Mouse (Mus musculus) frontal cortex, postnatal 36 days (tissue): ENCODE data around the gene Ak3.
A peak's percentile ranks its signal among the peaks of the same experiment; 100 is the strongest.

Experiments
- DNase-seq, 2 experiments: peaks; one replicate each; pipeline ENCODE4 v3.0.0; 2022; ENCODE audit warnings: low spot score in 2 of 2

The Ak3 gene

DNA sequence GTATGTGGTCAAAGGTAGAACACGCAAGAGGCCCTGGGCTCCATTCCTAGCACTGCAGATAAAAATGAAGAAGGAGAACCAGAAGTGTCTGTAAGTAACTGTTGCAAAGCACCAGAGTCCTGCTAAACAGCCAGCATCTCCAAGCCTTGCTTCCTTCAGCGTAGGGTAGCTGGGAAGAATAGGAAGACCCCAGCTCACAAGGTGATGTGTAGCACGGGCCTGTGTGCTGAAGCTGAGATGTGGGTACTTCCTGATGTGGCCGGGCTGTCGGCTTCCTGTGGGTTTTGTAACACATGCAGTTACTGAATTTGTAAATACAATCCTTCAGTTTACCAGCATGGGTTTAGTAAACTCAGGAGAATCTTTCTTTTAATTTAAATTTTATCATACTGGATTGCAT, 52.4 kb downstream of the Ak3 start:
- no peak for DNase-seq

DNA sequence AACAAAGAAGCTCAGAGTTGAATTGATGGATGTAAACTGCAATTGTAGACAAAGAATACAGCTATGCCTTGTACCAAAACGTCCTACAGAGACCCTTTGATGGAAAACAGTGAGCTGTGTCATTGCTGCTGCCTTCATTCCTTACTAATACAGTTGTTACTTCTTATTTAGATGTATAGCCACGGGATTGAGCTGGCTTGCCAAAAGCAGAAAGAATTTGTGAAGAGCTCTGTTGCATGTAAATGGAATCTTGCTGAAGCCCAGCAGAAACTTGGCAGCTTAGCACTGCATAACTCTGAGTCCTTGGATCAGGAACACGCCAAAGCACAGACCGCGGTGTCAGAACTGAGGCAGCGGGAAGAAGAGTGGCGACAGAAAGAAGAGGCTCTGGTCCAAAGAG, 52.9 kb downstream of the Ak3 start:
- peak; percentile 39 to 64 for DNase-seq

DNA sequence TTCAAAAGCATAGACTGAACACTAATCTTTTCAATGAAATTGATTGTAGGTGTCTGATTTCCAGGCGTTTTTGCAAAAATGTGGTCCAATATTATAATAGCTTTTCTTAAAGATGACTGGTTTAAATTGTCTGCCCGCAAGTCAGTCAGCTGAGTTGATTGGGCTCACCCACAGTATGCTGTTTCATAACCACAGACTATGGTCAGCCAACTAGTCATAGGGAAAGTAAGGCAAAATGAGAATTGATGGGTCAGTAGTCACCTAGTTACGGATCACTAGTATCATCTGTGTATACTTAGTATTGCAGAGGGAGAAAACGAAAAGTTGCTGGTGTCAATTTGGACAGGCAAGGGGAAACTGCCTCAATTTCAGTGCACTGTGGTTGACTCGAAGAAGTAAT, 56.4 kb downstream of the Ak3 start:
- no peak for DNase-seq

DNA sequence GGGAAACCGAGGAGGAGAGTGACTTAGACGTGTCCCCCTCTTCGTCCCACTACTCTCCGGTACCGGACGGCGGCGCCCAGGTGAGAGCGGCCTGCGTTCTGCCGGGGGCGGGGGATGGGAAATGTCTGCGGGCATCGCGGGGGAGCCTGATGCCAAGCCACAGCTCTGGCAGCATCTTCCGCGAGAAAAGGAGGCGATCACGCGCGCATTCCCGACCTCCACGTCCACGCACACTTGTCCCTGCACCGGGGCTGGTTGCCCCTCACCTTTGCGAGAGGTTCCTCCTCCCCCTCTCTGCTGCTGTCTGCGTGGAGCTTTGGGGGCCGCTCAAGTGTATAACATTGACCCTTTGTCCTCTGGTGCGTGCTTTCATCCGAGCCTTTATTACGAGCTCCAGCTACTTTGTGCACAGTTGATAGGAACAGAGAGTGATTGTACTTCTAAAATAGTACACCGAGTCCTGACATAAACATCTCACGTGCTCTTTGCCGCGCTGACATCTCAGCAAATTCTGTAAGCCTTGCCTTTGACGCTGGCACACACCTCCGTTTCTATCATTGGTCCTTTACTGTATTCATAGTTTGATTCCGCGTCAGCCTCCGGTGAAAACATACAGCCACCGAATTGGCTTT, 57.1 kb downstream of the Ak3 start:
- DNase-seq = peak in 1 of 2 experiments; percentile 59

DNA sequence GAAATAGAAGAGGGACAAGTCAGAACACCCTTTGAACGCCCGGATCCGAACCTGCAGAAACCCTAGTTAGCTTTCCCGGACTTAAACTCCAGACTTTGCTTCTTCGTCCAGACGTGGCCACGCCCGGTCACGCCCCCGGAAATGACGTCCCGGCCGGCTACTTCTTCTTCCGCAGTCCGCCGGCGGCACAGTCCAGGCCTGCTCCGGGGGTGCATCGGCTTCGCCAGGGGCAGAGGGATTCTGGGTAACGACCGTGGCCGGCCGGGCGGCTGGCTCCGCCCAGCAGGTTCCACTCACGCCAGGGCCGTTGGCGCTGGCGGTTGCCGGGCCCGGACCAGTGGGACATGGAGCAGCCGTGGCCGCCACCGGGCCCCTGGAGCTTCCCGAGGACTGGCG, 57.6 kb downstream of the Ak3 start, which contains the start of gene Cdc37l1:
Gene Cdc37l1 (plus strand): TSS at position 159 of the 396 bp plus-strand sequence.
- peak; percentile 98 for DNase-seq

DNA sequence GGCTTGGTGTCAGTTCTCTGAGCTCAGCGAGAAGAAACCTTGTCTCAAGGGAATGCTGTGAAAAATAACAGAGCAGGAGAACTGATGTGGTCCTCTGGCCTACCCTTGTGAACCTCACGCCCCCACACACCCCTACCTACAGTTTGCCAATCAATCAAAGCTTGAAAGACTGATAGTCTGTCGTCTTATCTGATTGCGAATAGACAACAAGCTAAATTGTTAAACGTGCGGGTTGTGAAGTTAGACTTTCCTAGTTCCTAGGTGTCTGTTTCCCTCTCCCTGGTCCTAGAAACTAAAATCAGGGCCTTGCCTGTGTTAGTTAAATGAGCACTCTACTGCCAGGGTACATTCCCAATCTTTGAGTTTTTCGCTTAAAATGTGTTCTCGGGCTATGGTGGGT, 58.2 kb downstream of the Ak3 start:
- no peak for DNase-seq

DNA sequence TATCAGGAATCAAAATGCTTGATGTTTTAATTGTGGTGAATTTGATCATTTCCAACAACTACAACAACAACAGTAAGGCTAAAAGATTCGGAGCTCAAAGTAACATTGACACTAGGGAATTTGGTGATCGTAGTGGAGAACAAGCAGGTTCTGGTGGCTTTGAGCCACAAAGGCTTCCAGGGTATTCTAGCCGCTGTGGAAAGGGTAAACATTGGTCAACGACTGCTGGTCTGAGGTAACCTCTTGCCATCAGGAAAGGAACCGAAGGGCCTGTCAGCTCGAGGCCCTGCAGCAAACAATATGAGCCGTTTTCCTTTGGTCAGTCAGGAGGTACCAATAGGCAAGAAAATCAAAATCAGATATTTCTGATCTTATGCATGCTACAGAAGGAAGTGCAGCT, 65.1 kb downstream of the Ak3 start:
- no peak for DNase-seq

DNA sequence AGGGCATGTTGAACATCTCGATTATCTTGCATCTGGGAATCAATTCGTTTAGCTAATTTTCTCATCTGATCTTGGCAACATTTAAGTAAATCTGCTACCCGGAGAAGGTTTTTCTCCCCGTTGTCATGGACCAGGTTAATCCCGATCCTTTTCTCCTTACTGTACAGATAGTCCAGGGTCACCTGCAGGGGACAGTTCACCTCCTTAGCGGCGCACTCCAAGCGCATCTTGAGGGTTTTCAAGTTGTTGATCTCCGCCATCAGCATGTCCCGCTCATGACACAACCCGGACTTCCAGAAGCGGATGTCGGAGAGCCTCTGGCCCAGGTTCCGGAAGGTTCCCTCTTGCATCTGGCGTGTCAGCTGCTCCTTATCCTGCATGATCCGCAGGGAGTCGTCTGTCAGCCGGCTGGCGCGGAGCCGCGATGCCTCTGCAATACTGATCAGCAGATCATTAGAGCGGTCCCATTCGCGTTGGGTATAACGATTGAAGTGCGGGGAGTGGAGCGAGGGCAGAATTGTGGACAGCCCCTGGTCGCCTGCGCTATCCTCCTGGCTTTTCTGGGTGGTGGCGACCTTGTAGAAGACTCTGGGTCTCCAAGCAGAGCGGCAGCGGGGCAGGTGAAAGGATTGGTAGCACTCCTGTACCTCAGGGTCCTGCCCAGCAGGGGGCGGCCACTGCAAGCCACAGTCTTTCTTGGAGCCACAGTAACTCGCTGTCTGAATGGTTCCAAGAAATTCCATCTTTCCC, 72.7 kb downstream of the Ak3 start:
- DNase-seq = peak; percentile 85 to 89
